Mouse (Mus musculus): ENCODE measurements around the gene Tcte2. TPM values are rescaled to one million over a fixed set of nuclear protein-coding genes. Genes with fewer than 3 reads are reported as not detected.

Tcte2 gene
- polyA plus RNA-seq, 1 experiment = 0.44 TPM

- no peak overlapping the region for H3K27ac ChIP-seq (ENCODE audit: insufficient read depth, low read depth, low read length)
- H3K4me1 ChIP-seq (ENCODE audit: control insufficient read depth, insufficient read depth, insufficient read length, low read length) = peaks cover 10% of the 10 kb centered on the region
- 34% methylated on average over 4 of the region's 4 CpGs for WGBS
- TF ChIP-seq CTCF (IDR thresholded peaks at IDR 0.05; ENCODE audit: extremely low read depth, insufficient read length, insufficient replicate concordance, low read depth, low read length) (no peak), POLR2A (IDR thresholded peaks at IDR 0.05; ENCODE audit: low read depth, low read length) (no peak)
- H3K36me3 ChIP-seq (ENCODE audit: control insufficient read depth, insufficient read depth, low read length) = no peaks in the 10 kb centered on the region
- no peak overlapping the region for H3K4me3 ChIP-seq (ENCODE audit: low read depth, low read length)
- H3K27me3 ChIP-seq (ENCODE audit: control insufficient read depth, insufficient read depth, low read length) = no peaks in the 10 kb centered on the region
Observed at GRCm38 (mm10) chr17:13671732-13672131, 89.9 kb downstream of the Tcte2 start.

GRCm38 (mm10) chr17:13670227-13670626 lies 91.4 kb downstream of the Tcte2 start:
- Histone ChIP-seq H3K27ac (ENCODE audit: insufficient read depth, low read depth, low read length) (no peak overlapping the region), H3K27me3 (ENCODE audit: control insufficient read depth, insufficient read depth, low read length) (no peaks in the 10 kb centered on the region), H3K36me3 (ENCODE audit: control insufficient read depth, insufficient read depth, low read length) (no peaks in the 10 kb centered on the region), H3K4me1 (ENCODE audit: control insufficient read depth, insufficient read depth, insufficient read length, low read length) (peaks cover 10% of the 10 kb centered on the region), H3K4me3 (ENCODE audit: low read depth, low read length) (no peak overlapping the region)
- TF ChIP-seq CTCF (IDR thresholded peaks at IDR 0.05; ENCODE audit: extremely low read depth, insufficient read length, insufficient replicate concordance, low read depth, low read length) (no peak), POLR2A (IDR thresholded peaks at IDR 0.05; ENCODE audit: low read depth, low read length) (no peak)

GRCm38 (mm10) chr17:13669206-13669605 lies 92.4 kb downstream of the Tcte2 start:
- Histone ChIP-seq H3K4me3 (ENCODE audit: low read depth, low read length) (no peak overlapping the region), H3K36me3 (ENCODE audit: control insufficient read depth, insufficient read depth, low read length) (no peaks in the 10 kb centered on the region), H3K4me1 (ENCODE audit: control insufficient read depth, insufficient read depth, insufficient read length, low read length) (peaks cover 10% of the 10 kb centered on the region), H3K27ac (ENCODE audit: insufficient read depth, low read depth, low read length) (no peak overlapping the region), H3K27me3 (ENCODE audit: control insufficient read depth, insufficient read depth, low read length) (no peaks in the 10 kb centered on the region)
- WGBS = 19% methylated on average over 8 of the region's 8 CpGs
- TF ChIP-seq CTCF (IDR thresholded peaks at IDR 0.05; ENCODE audit: extremely low read depth, insufficient read length, insufficient replicate concordance, low read depth, low read length) (no peak), POLR2A (IDR thresholded peaks at IDR 0.05; ENCODE audit: low read depth, low read length) (no peak)

- Histone ChIP-seq H3K27ac (ENCODE audit: insufficient read depth, low read depth, low read length) (no peak overlapping the region), H3K4me3 (ENCODE audit: low read depth, low read length) (no peak overlapping the region), H3K36me3 (ENCODE audit: control insufficient read depth, insufficient read depth, low read length) (no peaks in the 10 kb centered on the region), H3K27me3 (ENCODE audit: control insufficient read depth, insufficient read depth, low read length) (no peaks in the 10 kb centered on the region), H3K4me1 (ENCODE audit: control insufficient read depth, insufficient read depth, insufficient read length, low read length) (peaks cover 12% of the 10 kb centered on the region)
- no peak for TF ChIP-seq POLR2A (IDR thresholded peaks at IDR 0.05; ENCODE audit: low read depth, low read length)
- no peak for TF ChIP-seq CTCF (IDR thresholded peaks at IDR 0.05; ENCODE audit: extremely low read depth, insufficient read length, insufficient replicate concordance, low read depth, low read length)
- 27% methylated on average over 16 of the region's 16 CpGs for WGBS
Observed at GRCm38 (mm10) chr17:13668052-13669015, 93.3 kb downstream of the Tcte2 start.

GRCm38 (mm10) chr17:13667006-13667405 lies 94.6 kb downstream of the Tcte2 start:
- no peak overlapping the region for H3K27ac ChIP-seq (ENCODE audit: insufficient read depth, low read depth, low read length)
- H3K4me1 ChIP-seq (ENCODE audit: control insufficient read depth, insufficient read depth, insufficient read length, low read length) = peaks cover 11% of the 10 kb centered on the region
- no peak overlapping the region for H3K4me3 ChIP-seq (ENCODE audit: low read depth, low read length)
- H3K36me3 ChIP-seq (ENCODE audit: control insufficient read depth, insufficient read depth, low read length) = no peaks in the 10 kb centered on the region
- 79% methylated on average over 3 of the region's 3 CpGs for WGBS
- TF ChIP-seq POLR2A (IDR thresholded peaks at IDR 0.05; ENCODE audit: low read depth, low read length) = no peak
- no peak for TF ChIP-seq CTCF (IDR thresholded peaks at IDR 0.05; ENCODE audit: extremely low read depth, insufficient read length, insufficient replicate concordance, low read depth, low read length)
- no peaks in the 10 kb centered on the region for H3K27me3 ChIP-seq (ENCODE audit: control insufficient read depth, insufficient read depth, low read length)

GRCm38 (mm10) chr17:13665731-13666130 lies 95.9 kb downstream of the Tcte2 start:
- Histone ChIP-seq H3K4me1 (ENCODE audit: control insufficient read depth, insufficient read depth, insufficient read length, low read length) (peaks cover 11% of the 10 kb centered on the region), H3K4me3 (ENCODE audit: low read depth, low read length) (no peak overlapping the region), H3K27me3 (ENCODE audit: control insufficient read depth, insufficient read depth, low read length) (no peaks in the 10 kb centered on the region), H3K27ac (ENCODE audit: insufficient read depth, low read depth, low read length) (no peak overlapping the region), H3K36me3 (ENCODE audit: control insufficient read depth, insufficient read depth, low read length) (no peaks in the 10 kb centered on the region)
- WGBS = 93% methylated on average over 1 of the region's 1 CpGs
- TF ChIP-seq CTCF (IDR thresholded peaks at IDR 0.05; ENCODE audit: extremely low read depth, insufficient read length, insufficient replicate concordance, low read depth, low read length) = no peak
- no peak for TF ChIP-seq POLR2A (IDR thresholded peaks at IDR 0.05; ENCODE audit: low read depth, low read length)

- Histone ChIP-seq H3K4me3 (ENCODE audit: low read depth, low read length) (no peak overlapping the region), H3K27ac (ENCODE audit: insufficient read depth, low read depth, low read length) (no peak overlapping the region), H3K4me1 (ENCODE audit: control insufficient read depth, insufficient read depth, insufficient read length, low read length) (peaks cover 9% of the 10 kb centered on the region), H3K27me3 (ENCODE audit: control insufficient read depth, insufficient read depth, low read length) (no peaks in the 10 kb centered on the region), H3K36me3 (ENCODE audit: control insufficient read depth, insufficient read depth, low read length) (no peaks in the 10 kb centered on the region)
- 87% methylated on average over 13 of the region's 13 CpGs for WGBS
- no peak for TF ChIP-seq CTCF (IDR thresholded peaks at IDR 0.05; ENCODE audit: extremely low read depth, insufficient read length, insufficient replicate concordance, low read depth, low read length)
- no peak for TF ChIP-seq POLR2A (IDR thresholded peaks at IDR 0.05; ENCODE audit: low read depth, low read length)
Observed at GRCm38 (mm10) chr17:13663386-13664166, 98.0 kb downstream of the Tcte2 start.

Other genes starting within 250 kb of the Tcte2 start
- 14.6 and 41.9 TPM in 2 replicates for gene Afdn, start 1.3 kb downstream of the Tcte2 start, polyA plus RNA-seq (2012; rRNA removed)
- gene Gm7168, start 186.5 kb upstream of the Tcte2 start, polyA plus RNA-seq (2012; rRNA removed) = 0.06 TPM in 1 of 2 replicates, not detected in the other
- gene Gm7356, start 241.9 kb upstream of the Tcte2 start, polyA plus RNA-seq (2012; rRNA removed) = not detected in 2 replicates